Mouse (Mus musculus) bone marrow, adult 2 months (tissue): Measurements from ENCODE around the gene D930048N14Rik.

Experiments used
- CTCF ChIP-seq: fragments of 200-500 bp; IDR thresholded peaks from 2 replicates; pipeline ENCODE4 v1.5.1; 2011; ENCODE audit warnings: low read length, control low read depth; ENCODE audit not compliant: control insufficient read depth, insufficient read depth
- POLR2A ChIP-seq: fragments of 200-500 bp; IDR thresholded peaks from 2 replicates; pipeline ENCODE4 v1.6.1; 2011; ENCODE audit warnings: low read depth, mild to moderate bottlenecking, control low read depth, low read length, borderline replicate concordance; ENCODE audit not compliant: control insufficient read depth

- TF ChIP-seq CTCF (no peak), POLR2A (no peak)
Observed at GRCm38 (mm10) chr11:51656798-51657521, 6.2 kb downstream of the D930048N14Rik start.
